Mouse (Mus musculus): ENCODE data around the gene Kdm4a.

GRCm38 (mm10) chr4:118218521-118218920 is 38.7 kb upstream of the Kdm4a start:
- TF ChIP-seq EP300 (IDR thresholded peaks at IDR 0.05; ENCODE audit: low read depth) = no peak
- TF ChIP-seq CTCF (IDR thresholded peaks at IDR 0.05; ENCODE audit: low read depth) = no peak
